Mouse (Mus musculus): ENCODE data around the gene Ly6g5b. TPM values are rescaled to one million over a fixed set of nuclear protein-coding genes. Genes with fewer than 3 reads are reported as not detected.

The Ly6g5b gene
- polyA plus RNA-seq, 1 experiment from 2014 or later, result 0.63 TPM

- 85% methylated on average over 8 of the region's 8 CpGs for WGBS
- H3K4me3 ChIP-seq (ENCODE audit: low read length), result no peak overlapping the region
- peaks cover 13% of the 10 kb centered on the region for H3K4me1 ChIP-seq (ENCODE audit: control insufficient read depth, insufficient read depth, low read length)
- H3K36me3 ChIP-seq (ENCODE audit: control insufficient read depth, insufficient read depth), result peaks cover 94% of the 10 kb centered on the region
- no peak overlapping the region for H3K9ac ChIP-seq (ENCODE audit: low read length)
- no peaks in the 10 kb centered on the region for H3K9me3 ChIP-seq (replicated peaks; ENCODE audit: control insufficient read depth, low read length)
- no peak overlapping the region for H3K27ac ChIP-seq (ENCODE audit: low read length)
- H3K27me3 ChIP-seq (ENCODE audit: control insufficient read depth, insufficient read depth, low read length), result no peaks in the 10 kb centered on the region
- no peak overlapping the region for H3K4me2 ChIP-seq (ENCODE audit: low read depth, low read length)
- ATAC-seq (replicated peaks; ENCODE audit: extremely low read depth, insufficient read depth, low FRiP score), result no peak
Measured at GRCm38 (mm10) chr17:35157661-35158175, 42.5 kb upstream of the Ly6g5b start.

GRCm38 (mm10) chr17:35157254-35157653, 42.0 kb upstream of the Ly6g5b start:
- Histone ChIP-seq H3K4me1 (ENCODE audit: control insufficient read depth, insufficient read depth, low read length) (peaks cover 8% of the 10 kb centered on the region), H3K4me3 (ENCODE audit: low read length) (no peak overlapping the region), H3K9ac (ENCODE audit: low read length) (no peak overlapping the region), H3K4me2 (ENCODE audit: low read depth, low read length) (no peak overlapping the region), H3K36me3 (ENCODE audit: control insufficient read depth, insufficient read depth) (peaks cover 99% of the 10 kb centered on the region), H3K27ac (ENCODE audit: low read length) (no peak overlapping the region), H3K9me3 (replicated peaks; ENCODE audit: control insufficient read depth, low read length) (no peaks in the 10 kb centered on the region), H3K27me3 (ENCODE audit: control insufficient read depth, insufficient read depth, low read length) (no peaks in the 10 kb centered on the region)
- ATAC-seq (replicated peaks; ENCODE audit: extremely low read depth, insufficient read depth, low FRiP score), result no peak
- 86% methylated on average over 8 of the region's 8 CpGs for WGBS

- no peak overlapping the region for H3K27ac ChIP-seq (ENCODE audit: low read length)
- no peak; the same call in 1 of the 2 replicates for ATAC-seq (replicated peaks; ENCODE audit: extremely low read depth, insufficient read depth, low FRiP score)
- peaks cover 2% of the 10 kb centered on the region; the same call in 1 of the 2 replicates for H3K4me1 ChIP-seq (ENCODE audit: control insufficient read depth, insufficient read depth, low read length)
- H3K9ac ChIP-seq (ENCODE audit: low read length), result no peak overlapping the region
- no peak overlapping the region for H3K4me3 ChIP-seq (ENCODE audit: low read length)
- peaks cover 99% of the 10 kb centered on the region for H3K36me3 ChIP-seq (ENCODE audit: control insufficient read depth, insufficient read depth)
- 88% methylated on average over 33 of the region's 33 CpGs for WGBS
- H3K4me2 ChIP-seq (ENCODE audit: low read depth, low read length), result no peak overlapping the region
- H3K27me3 ChIP-seq (ENCODE audit: control insufficient read depth, insufficient read depth, low read length), result no peaks in the 10 kb centered on the region
- no peaks in the 10 kb centered on the region for H3K9me3 ChIP-seq (replicated peaks; ENCODE audit: control insufficient read depth, low read length)
Measured at GRCm38 (mm10) chr17:35156461-35157200, 41.4 kb upstream of the Ly6g5b start.

- Histone ChIP-seq H3K9ac (ENCODE audit: low read length) (no peak overlapping the region), H3K4me3 (ENCODE audit: low read length) (no peak overlapping the region), H3K27ac (ENCODE audit: low read length) (no peak overlapping the region), H3K4me2 (ENCODE audit: low read depth, low read length) (no peak overlapping the region), H3K9me3 (replicated peaks; ENCODE audit: control insufficient read depth, low read length) (no peaks in the 10 kb centered on the region), H3K27me3 (ENCODE audit: control insufficient read depth, insufficient read depth, low read length) (no peaks in the 10 kb centered on the region), H3K36me3 (ENCODE audit: control insufficient read depth, insufficient read depth) (peaks cover 98% of the 10 kb centered on the region), H3K4me1 (ENCODE audit: control insufficient read depth, insufficient read depth, low read length) (no peaks in the 10 kb centered on the region)
- WGBS, result 87% methylated on average over 12 of the region's 12 CpGs
- ATAC-seq (replicated peaks; ENCODE audit: extremely low read depth, insufficient read depth, low FRiP score), result no peak
Measured at GRCm38 (mm10) chr17:35155451-35155850, 40.2 kb upstream of the Ly6g5b start.

GRCm38 (mm10) chr17:35154616-35155015, 39.4 kb upstream of the Ly6g5b start:
- no peaks in the 10 kb centered on the region for H3K27me3 ChIP-seq (ENCODE audit: control insufficient read depth, insufficient read depth, low read length)
- no peak overlapping the region for H3K9ac ChIP-seq (ENCODE audit: low read length)
- H3K9me3 ChIP-seq (replicated peaks; ENCODE audit: control insufficient read depth, low read length), result no peaks in the 10 kb centered on the region
- ATAC-seq (replicated peaks; ENCODE audit: extremely low read depth, insufficient read depth, low FRiP score), result no peak
- no peak overlapping the region for H3K4me3 ChIP-seq (ENCODE audit: low read length)
- H3K27ac ChIP-seq (ENCODE audit: low read length), result no peak overlapping the region
- 74% methylated on average over 7 of the region's 7 CpGs for WGBS
- H3K4me2 ChIP-seq (ENCODE audit: low read depth, low read length), result no peak overlapping the region
- no peaks in the 10 kb centered on the region for H3K4me1 ChIP-seq (ENCODE audit: control insufficient read depth, insufficient read depth, low read length)
- H3K36me3 ChIP-seq (ENCODE audit: control insufficient read depth, insufficient read depth), result peaks cover 98% of the 10 kb centered on the region

GRCm38 (mm10) chr17:35153931-35154330, 38.7 kb upstream of the Ly6g5b start:
- Histone ChIP-seq H3K9me3 (replicated peaks; ENCODE audit: control insufficient read depth, low read length) (no peaks in the 10 kb centered on the region), H3K27ac (ENCODE audit: low read length) (no peak overlapping the region), H3K4me3 (ENCODE audit: low read length) (no peak overlapping the region), H3K4me2 (ENCODE audit: low read depth, low read length) (no peak overlapping the region), H3K4me1 (ENCODE audit: control insufficient read depth, insufficient read depth, low read length) (no peaks in the 10 kb centered on the region), H3K36me3 (ENCODE audit: control insufficient read depth, insufficient read depth) (peaks cover 98% of the 10 kb centered on the region), H3K27me3 (ENCODE audit: control insufficient read depth, insufficient read depth, low read length) (no peaks in the 10 kb centered on the region), H3K9ac (ENCODE audit: low read length) (no peak overlapping the region)
- WGBS, result 87% methylated on average over 4 of the region's 4 CpGs
- ATAC-seq (replicated peaks; ENCODE audit: extremely low read depth, insufficient read depth, low FRiP score), result no peak

GRCm38 (mm10) chr17:35153077-35153476, 37.8 kb upstream of the Ly6g5b start:
- H3K27ac ChIP-seq (ENCODE audit: low read length), result no peak overlapping the region
- WGBS, result 72% methylated on average over 9 of the region's 9 CpGs
- peaks cover 96% of the 10 kb centered on the region for H3K36me3 ChIP-seq (ENCODE audit: control insufficient read depth, insufficient read depth)
- H3K4me3 ChIP-seq (ENCODE audit: low read length), result no peak overlapping the region
- no peaks in the 10 kb centered on the region for H3K9me3 ChIP-seq (replicated peaks; ENCODE audit: control insufficient read depth, low read length)
- ATAC-seq (replicated peaks; ENCODE audit: extremely low read depth, insufficient read depth, low FRiP score), result no peak
- no peak overlapping the region for H3K4me2 ChIP-seq (ENCODE audit: low read depth, low read length)
- no peaks in the 10 kb centered on the region for H3K4me1 ChIP-seq (ENCODE audit: control insufficient read depth, insufficient read depth, low read length)
- H3K9ac ChIP-seq (ENCODE audit: low read length), result no peak overlapping the region
- H3K27me3 ChIP-seq (ENCODE audit: control insufficient read depth, insufficient read depth, low read length), result no peaks in the 10 kb centered on the region

GRCm38 (mm10) chr17:35152121-35152520, 36.9 kb upstream of the Ly6g5b start:
- Histone ChIP-seq H3K27ac (ENCODE audit: low read length) (no peak overlapping the region), H3K9ac (ENCODE audit: low read length) (no peak overlapping the region), H3K36me3 (ENCODE audit: control insufficient read depth, insufficient read depth) (peaks cover 90% of the 10 kb centered on the region), H3K9me3 (replicated peaks; ENCODE audit: control insufficient read depth, low read length) (no peaks in the 10 kb centered on the region), H3K4me1 (ENCODE audit: control insufficient read depth, insufficient read depth, low read length) (no peaks in the 10 kb centered on the region), H3K27me3 (ENCODE audit: control insufficient read depth, insufficient read depth, low read length) (no peaks in the 10 kb centered on the region), H3K4me3 (ENCODE audit: low read length) (no peak overlapping the region), H3K4me2 (ENCODE audit: low read depth, low read length) (no peak overlapping the region)
- 94% methylated on average over 4 of the region's 4 CpGs for WGBS
- ATAC-seq (replicated peaks; ENCODE audit: extremely low read depth, insufficient read depth, low FRiP score), result no peak

- WGBS, result 61% methylated on average over 5 of the region's 5 CpGs
Measured at GRCm38 (mm10) chr17:35147922-35148639, 32.9 kb upstream of the Ly6g5b start.

More at GRCm38 (mm10) chr17:35147922-35148639, 32.9 kb upstream of the Ly6g5b start:
- H3K27ac ChIP-seq (ENCODE audit: low read length), result no peak overlapping the region
- no peaks in the 10 kb centered on the region for H3K27me3 ChIP-seq (ENCODE audit: control insufficient read depth, insufficient read depth, low read length)
- no peak for ATAC-seq (replicated peaks; ENCODE audit: extremely low read depth, insufficient read depth, low FRiP score)
- H3K4me2 ChIP-seq (ENCODE audit: low read depth, low read length), result no peak overlapping the region
- peaks cover 81% of the 10 kb centered on the region for H3K36me3 ChIP-seq (ENCODE audit: control insufficient read depth, insufficient read depth)
- no peaks in the 10 kb centered on the region for H3K4me1 ChIP-seq (ENCODE audit: control insufficient read depth, insufficient read depth, low read length)
- H3K9ac ChIP-seq (ENCODE audit: low read length), result no peak overlapping the region
- no peak overlapping the region for H3K4me3 ChIP-seq (ENCODE audit: low read length)
- H3K9me3 ChIP-seq (replicated peaks; ENCODE audit: control insufficient read depth, low read length), result no peaks in the 10 kb centered on the region
